Mouse (Mus musculus) testis, adult 2 months (tissue): ENCODE data around the gene Plagl1. TPM values are rescaled to one million over a fixed set of nuclear protein-coding genes. Genes with fewer than 3 reads are reported as not detected.

Experiments used
- H3K27ac ChIP-seq: fragments of 200-500 bp; 2 replicates; pipeline ENCODE4 v1.5.1; 2012; ENCODE audit warnings: low read depth, low read length; ENCODE audit not compliant: control insufficient read depth, insufficient read depth
- H3K27me3 ChIP-seq: fragments of 200-500 bp; 2 replicates; pipeline ENCODE4 v1.6.1; 2012; ENCODE audit warnings: mild to moderate bottlenecking, low read length, moderate library complexity; ENCODE audit not compliant: control insufficient read depth, insufficient read depth
- H3K36me3 ChIP-seq: fragments of 200-500 bp; 2 replicates; pipeline ENCODE4 v1.6.1; 2012; ENCODE audit warnings: mild to moderate bottlenecking, low read length; ENCODE audit not compliant: control insufficient read depth, insufficient read depth
- H3K4me1 ChIP-seq: fragments of 200-500 bp; 2 replicates; pipeline ENCODE4 v1.6.1; 2012; ENCODE audit warnings: low read length; ENCODE audit not compliant: control insufficient read depth, insufficient read depth
- H3K4me3 ChIP-seq: fragments of 200-500 bp; 2 replicates; pipeline ENCODE4 v1.5.1; 2012; ENCODE audit warnings: low read depth, mild to moderate bottlenecking, low read length, moderate library complexity, mixed read lengths; ENCODE audit not compliant: control insufficient read depth
- CTCF ChIP-seq: fragments of 200-500 bp; IDR thresholded peaks from 2 replicates; pipeline ENCODE4 v1.5.1; 2012; ENCODE audit warnings: low read depth, mild to moderate bottlenecking, inconsistent platforms, low read length, moderate library complexity; ENCODE audit not compliant: control insufficient read depth, insufficient read depth, insufficient replicate concordance
- POLR2A ChIP-seq: fragments of 200-500 bp; IDR thresholded peaks from 2 replicates; pipeline ENCODE4 v1.6.1; 2012; ENCODE audit warnings: low read depth, mild to moderate bottlenecking, inconsistent platforms, low read length, moderate library complexity; ENCODE audit not compliant: control insufficient read depth
- polyA plus RNA-seq: library from polyadenylated mRNA; depleted of rRNA; stranded (reverse); fragments of >200 nt; gene quantifications from 2 replicates; pipeline ENCODE4 v1.2.3, GENCODE M21; 2012

Gene Plagl1
- polyA plus RNA-seq, 1 experiment, result 4.2 TPM

DNA sequence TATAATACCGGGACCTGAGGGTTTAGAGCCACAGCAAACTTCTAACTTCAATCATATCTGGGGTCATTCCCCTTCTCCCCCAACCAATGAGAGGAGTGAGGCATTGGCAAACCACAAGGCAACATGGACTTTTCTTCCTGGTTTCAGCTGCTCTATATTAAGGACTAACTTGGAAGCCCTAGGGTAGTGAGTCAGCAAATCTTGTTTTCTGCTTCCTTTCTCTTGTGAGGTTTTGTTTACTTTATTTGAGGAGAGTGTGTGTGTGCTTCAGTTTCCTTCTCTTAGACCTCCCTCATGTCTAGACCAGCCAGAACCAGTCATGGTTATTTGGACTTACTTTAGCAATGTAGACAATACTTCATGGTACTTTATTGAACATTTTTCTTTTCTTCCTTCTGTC, 32.1 kb upstream of the Plagl1 start:
- TF ChIP-seq POLR2A, result no peak
- TF ChIP-seq CTCF, result no peak
- H3K4me1 ChIP-seq, result no peaks in the 10 kb centered on the region
- H3K4me3 ChIP-seq, result no peak overlapping the region
- H3K27me3 ChIP-seq, result no peaks in the 10 kb centered on the region
- H3K27ac ChIP-seq, result no peak overlapping the region
- no peaks in the 10 kb centered on the region for H3K36me3 ChIP-seq

DNA sequence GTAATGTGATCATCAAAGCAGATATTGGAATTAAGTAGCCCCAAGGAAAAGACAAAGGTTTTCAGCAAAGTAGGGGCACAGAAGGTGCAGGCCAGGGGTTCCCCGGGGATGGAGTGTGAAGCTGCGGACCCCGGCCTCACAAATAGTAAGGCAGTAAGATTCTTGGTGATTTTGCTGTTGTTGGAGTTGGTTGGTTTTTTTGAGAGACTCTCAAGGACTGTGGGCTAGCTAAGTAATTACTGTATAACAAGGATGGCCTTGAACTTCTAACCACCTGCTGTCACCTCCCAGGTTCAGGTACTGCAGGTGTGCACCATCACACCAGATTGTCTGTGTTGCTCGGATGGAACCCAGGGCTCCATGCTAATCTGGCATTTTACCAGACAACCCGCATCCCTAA, 30.9 kb upstream of the Plagl1 start:
- no peaks in the 10 kb centered on the region for H3K27me3 ChIP-seq
- H3K27ac ChIP-seq, result no peak overlapping the region
- no peaks in the 10 kb centered on the region for H3K4me1 ChIP-seq
- no peaks in the 10 kb centered on the region for H3K36me3 ChIP-seq
- TF ChIP-seq CTCF (no peak), POLR2A (no peak)
- H3K4me3 ChIP-seq, result no peak overlapping the region

DNA sequence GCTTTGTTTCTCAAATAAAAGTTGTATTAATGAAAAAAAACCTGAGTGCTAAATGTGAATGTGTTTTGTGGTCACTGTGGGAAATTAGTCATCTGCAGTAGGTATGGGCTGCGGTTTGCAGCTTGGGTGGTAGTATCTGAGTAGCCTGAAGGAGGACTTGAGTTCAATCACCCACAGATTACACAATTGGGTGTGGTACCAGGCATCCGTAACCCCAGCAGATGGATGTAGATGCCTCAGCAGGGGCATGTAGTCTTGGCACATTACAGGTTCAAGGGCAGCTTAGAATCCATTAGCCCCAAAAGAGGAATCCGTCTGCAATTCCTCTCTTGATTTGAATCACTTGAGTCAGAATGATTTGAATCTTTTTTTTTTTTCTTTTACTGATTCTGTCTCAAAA, 25.0 kb upstream of the Plagl1 start:
- no peak overlapping the region for H3K27ac ChIP-seq
- TF ChIP-seq POLR2A (no peak), CTCF (no peak)
- no peaks in the 10 kb centered on the region for H3K4me1 ChIP-seq
- H3K4me3 ChIP-seq, result no peak overlapping the region
- no peaks in the 10 kb centered on the region for H3K27me3 ChIP-seq
- no peaks in the 10 kb centered on the region for H3K36me3 ChIP-seq

DNA sequence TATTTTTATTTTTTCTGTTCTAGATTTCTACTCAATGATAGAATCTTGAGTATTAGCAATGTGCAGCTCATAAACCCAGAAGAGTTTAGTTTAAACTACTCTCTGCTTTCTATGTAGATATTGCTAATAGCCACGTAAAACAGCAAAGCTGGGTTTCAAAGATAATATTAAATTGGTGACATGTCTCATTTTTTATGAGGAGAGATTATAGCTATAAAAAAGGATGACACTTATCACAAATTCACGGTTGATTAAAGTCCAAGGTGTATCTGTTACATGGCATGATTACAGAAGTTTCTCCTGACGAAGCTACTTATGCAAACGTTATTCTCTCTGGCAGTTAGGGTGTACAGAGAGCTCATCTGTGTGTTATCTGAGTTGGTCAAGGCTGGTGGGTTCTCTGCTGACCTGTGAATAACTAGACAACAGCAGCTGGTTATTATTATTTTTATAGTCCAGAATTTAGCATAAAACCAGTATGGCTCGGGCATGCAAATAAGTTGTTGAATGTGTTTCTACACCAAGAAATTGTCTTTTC, 20.6 kb upstream of the Plagl1 start:
- Histone ChIP-seq H3K36me3 (no peaks in the 10 kb centered on the region), H3K4me3 (no peak overlapping the region), H3K4me1 (peaks cover under 1% of the 10 kb centered on the region; the same call in 1 of the 2 replicates), H3K27me3 (no peaks in the 10 kb centered on the region), H3K27ac (no peak overlapping the region)
- TF ChIP-seq POLR2A (no peak), CTCF (no peak)

DNA sequence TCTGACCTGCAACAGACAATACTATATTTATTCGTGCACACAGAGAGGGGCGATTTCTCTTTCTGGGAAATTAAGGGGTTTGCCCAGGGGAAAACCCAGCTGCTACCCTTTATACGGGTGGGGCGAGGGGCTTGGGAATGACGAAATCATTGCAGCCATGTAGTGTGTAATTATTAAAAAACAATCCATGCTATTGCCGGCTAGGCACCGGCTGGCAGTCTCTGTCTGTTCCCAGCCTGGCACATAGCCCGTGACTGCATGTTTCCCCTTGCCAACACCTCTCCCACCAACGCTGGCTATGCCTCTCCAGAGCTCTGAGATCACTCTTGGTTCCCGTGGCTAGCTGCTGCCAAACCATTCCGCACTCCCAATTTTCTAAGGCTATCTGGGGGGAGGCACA, 15.6 kb upstream of the Plagl1 start:
- Histone ChIP-seq H3K27ac (no peak overlapping the region), H3K27me3 (no peaks in the 10 kb centered on the region)
- TF ChIP-seq POLR2A (no peak), CTCF (no peak)

DNA sequence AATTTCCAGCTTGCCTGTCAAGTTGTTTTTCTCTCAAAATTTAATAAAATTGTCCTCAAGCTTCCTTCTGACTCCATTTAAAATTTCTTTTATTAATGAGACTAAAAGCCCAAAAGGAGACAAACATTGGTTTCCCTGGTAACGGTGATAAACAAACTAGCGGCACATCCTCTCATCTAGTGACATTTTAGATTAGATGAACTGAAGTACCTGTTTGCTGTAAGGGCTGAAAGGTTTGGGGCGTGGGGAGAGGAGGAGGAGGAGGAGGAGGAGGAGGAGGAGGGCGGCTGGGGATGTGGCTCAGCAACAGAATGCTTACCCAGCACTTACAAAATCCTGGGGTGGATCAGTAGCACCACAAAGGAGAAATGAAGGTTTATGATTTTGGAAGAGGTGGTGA, 12.5 kb upstream of the Plagl1 start:
- TF ChIP-seq CTCF, result no peak
- TF ChIP-seq POLR2A, result no peak
- Histone ChIP-seq H3K27me3 (no peaks in the 10 kb centered on the region), H3K36me3 (no peaks in the 10 kb centered on the region)

More for the DNA sequence above, 15.6 kb upstream of the Plagl1 start:
- Histone ChIP-seq H3K36me3 (no peaks in the 10 kb centered on the region), H3K4me1 (peaks cover 2% of the 10 kb centered on the region; the same call in 1 of the 2 replicates), H3K4me3 (no peak overlapping the region)

DNA sequence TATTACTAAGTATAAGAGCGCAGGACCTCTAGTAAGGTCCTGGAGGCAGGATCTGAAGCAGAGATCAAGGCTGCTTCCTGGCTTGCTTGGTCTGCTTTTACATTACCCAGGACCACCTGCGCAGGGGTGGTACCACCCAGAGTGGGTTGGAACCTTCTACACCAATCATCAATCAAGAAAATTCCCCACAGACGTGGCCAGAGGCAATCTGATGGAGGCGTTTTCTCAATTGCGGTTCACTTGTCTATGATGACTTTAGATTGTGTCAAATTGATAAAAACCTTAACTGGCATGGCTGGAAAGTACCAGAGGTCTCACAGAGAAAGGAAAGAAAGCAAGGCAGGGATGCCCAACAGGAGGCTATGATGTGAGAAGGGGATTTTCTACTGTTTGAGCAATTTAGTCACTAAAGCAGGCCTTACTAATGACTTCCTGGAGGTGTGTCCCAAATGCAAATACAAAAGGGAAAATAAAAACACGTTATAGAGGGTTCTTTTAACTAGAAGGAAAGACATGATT, 3.4 kb upstream of the Plagl1 start:
- no peak overlapping the region for H3K27ac ChIP-seq
- TF ChIP-seq CTCF (no peak), POLR2A (no peak)
- H3K4me3 ChIP-seq, result no peak overlapping the region
- H3K4me1 ChIP-seq, result peaks cover 7% of the 10 kb centered on the region; the same call in 1 of the 2 replicates
- H3K36me3 ChIP-seq, result no peaks in the 10 kb centered on the region
- H3K27me3 ChIP-seq, result no peaks in the 10 kb centered on the region

More for the DNA sequence above, 12.5 kb upstream of the Plagl1 start:
- Histone ChIP-seq H3K27ac (no peak overlapping the region), H3K4me1 (peaks cover 2% of the 10 kb centered on the region; the same call in 1 of the 2 replicates), H3K4me3 (no peak overlapping the region)
